Mouse (Mus musculus): ENCODE measurements around the gene Clec4b1. TPM values are rescaled to one million over a fixed set of nuclear protein-coding genes. Genes with fewer than 3 reads are reported as not detected.
"Not testable (repeated sequence)": the region's sequence is repeated elsewhere in the genome, so short reads cannot be mapped to it uniquely, and the experiment has no call there.

Clec4b1 gene
- total RNA-seq (2021), result 1 to 10 TPM in 1 of 2 experiments, not detected in 1; 1.7 TPM
- long read RNA-seq, experiment 1, result 0 reads
- long read RNA-seq, experiment 2, partial matches to known transcripts, result 0 of 1 reads
- long read RNA-seq, experiment 2, other reads (novel, unspliced or antisense), result 1 of 1 reads

GRCm38 (mm10) chr6:123049742-123050372 is at the start of gene Clec4b1:
Gene Clec4b1, plus strand, starts transcription at chr6:123049962.
- no peak for DNase-seq

GRCm38 (mm10) chr6:123004696-123005095 is 45.1 kb upstream of the Clec4b1 start:
- not testable (repeated sequence) for DNase-seq

GRCm38 (mm10) chr6:123005591-123005990 is 44.2 kb upstream of the Clec4b1 start:
- DNase-seq, result peak; percentile 3 to 4

- DNase-seq, result no peak
Observed at GRCm38 (mm10) chr6:123095125-123095843, 45.5 kb downstream of the Clec4b1 start.

GRCm38 (mm10) chr6:123106128-123106527 is 56.4 kb downstream of the Clec4b1 start, which contains the start of gene Clec4a2:
Gene Clec4a2, plus strand, starts transcription at chr6:123106428.
- DNase-seq, result not testable (repeated sequence)

Other genes with a start within 250 kb of the Clec4b1 start
- gene Slc2a3, start 248.3 kb upstream of the Clec4b1 start, total RNA-seq (2021), result 1 to 10 TPM; 5.8 to 9.6 TPM
- gene Foxj2, start 230.0 kb upstream of the Clec4b1 start, total RNA-seq (2021), result 10 to 100 TPM; 18.5 to 19.6 TPM
- gene C3ar1, start 193.8 kb upstream of the Clec4b1 start, total RNA-seq (2021), result 1 to 10 TPM; 3.0 to 3.2 TPM
- gene Necap1, start 175.5 kb upstream of the Clec4b1 start, total RNA-seq (2021), result 10 to 100 TPM; 54.9 to 67.6 TPM
- gene Clec4a1, start 128.1 kb upstream of the Clec4b1 start, total RNA-seq (2021), result 1 to 10 TPM; 2.2 to 4.5 TPM
- gene Clec4a3, start 97.4 kb upstream of the Clec4b1 start, total RNA-seq (2021), result 1 to 10 TPM; 1.8 to 5.4 TPM
- not detected for gene Clec4a4, start 59.6 kb upstream of the Clec4b1 start, total RNA-seq (2021)
- 1 to 10 TPM; 1.7 to 3.3 TPM for gene Clec4a2, start 56.5 kb downstream of the Clec4b1 start, total RNA-seq (2021)
- gene Clec4b2, start 122.9 kb downstream of the Clec4b1 start, total RNA-seq (2021), result not detected
- 1 to 10 TPM; 1.2 to 2.8 TPM for gene Clec4n, start 179.9 kb downstream of the Clec4b1 start, total RNA-seq (2021)
- gene Clec4d, start 212.1 kb downstream of the Clec4b1 start, total RNA-seq (2021), result under 1 TPM in 1 of 2 experiments, not detected in 1; 0.63 TPM
- gene Clec4e, start 239.9 kb downstream of the Clec4b1 start, total RNA-seq (2021), result under 1 TPM in 1 of 2 experiments, not detected in 1; 0.23 TPM

All from adrenal gland, postnatal 36 days (tissue).